Mouse (Mus musculus) limb, embryonic 13.5 days (tissue): ENCODE results near the gene Wnt3. TPM values are rescaled to one million over a fixed set of nuclear protein-coding genes. Genes with fewer than 3 reads are reported as not detected.
A peak's percentile ranks its signal among the peaks of the same experiment; 100 is the strongest.

Source experiments
- ATAC-seq: fragments of 200-750 bp; cut with Nextera tagmentation; 2 replicates; pipeline ENCODE4 v1.8.0; 2017; ENCODE audit warnings: low read depth, moderate number of reproducible peaks, moderate TSS enrichment; ENCODE audit not compliant: low FRiP score
- H3K27ac ChIP-seq: fragments of 300-500 bp; sonication (generic); 2 replicates; pipeline ENCODE4 v1.5.1; 2015; ENCODE audit warnings: inconsistent platforms, mild to moderate bottlenecking, moderate library complexity
- H3K27me3 ChIP-seq: fragments of 300-500 bp; sonication (generic); 2 replicates; pipeline ENCODE4 v1.6.1; 2015; ENCODE audit warnings: mild to moderate bottlenecking, inconsistent platforms
- H3K36me3 ChIP-seq: fragments of 300-500 bp; sonication (generic); 2 replicates; pipeline ENCODE4 v1.6.1; 2015; ENCODE audit warnings: inconsistent platforms, mild to moderate bottlenecking, moderate library complexity
- H3K4me1 ChIP-seq: fragments of 300-500 bp; sonication (generic); 2 replicates; pipeline ENCODE4 v1.6.1; 2015; ENCODE audit warnings: inconsistent platforms
- H3K4me2 ChIP-seq: fragments of 300-500 bp; sonication (generic); replicated peaks from 2 replicates; pipeline ENCODE4 v1.6.1; 2015; ENCODE audit warnings: inconsistent platforms, mild to moderate bottlenecking, moderate library complexity
- H3K4me3 ChIP-seq: fragments of 300-500 bp; sonication (generic); 2 replicates; pipeline ENCODE4 v1.5.1; 2015; ENCODE audit warnings: moderate library complexity, mild to moderate bottlenecking, inconsistent platforms
- H3K9ac ChIP-seq: fragments of 300-500 bp; sonication (generic); 2 replicates; pipeline ENCODE4 v1.6.1; 2015; ENCODE audit warnings: mild to moderate bottlenecking, inconsistent platforms
- H3K9me3 ChIP-seq: fragments of 300-500 bp; sonication (generic); 2 replicates; pipeline ENCODE4 v1.6.1; 2016; ENCODE audit warnings: inconsistent platforms
- WGBS: fragments of 180-500 bp; shearing (Covaris S2); methylation state at CpG from one replicate; pipeline ENCODE4 v1.1.7; 2015; 5-methylcytosine and 5-hydroxymethylcytosine counted together
- polyA plus RNA-seq: library from polyadenylated mRNA; unstranded; fragments of >200 nt; fragmentation: Nextera tagmentation; extraction: Ambion mirVana; gene quantifications from 2 replicates; pipeline ENCODE4 v1.2.1, GENCODE M21; 2015

The Wnt3 gene
- polyA plus RNA-seq, 1 experiment from 2014 or later, result 14.1 TPM

- WGBS, result 76% methylated on average over 7 of the region's 7 CpGs
- no peak for ATAC-seq
These were observed 54.9 kb downstream of the Wnt3 start for GRCm38 (mm10) chr11:103828866-103829265.

DNA sequence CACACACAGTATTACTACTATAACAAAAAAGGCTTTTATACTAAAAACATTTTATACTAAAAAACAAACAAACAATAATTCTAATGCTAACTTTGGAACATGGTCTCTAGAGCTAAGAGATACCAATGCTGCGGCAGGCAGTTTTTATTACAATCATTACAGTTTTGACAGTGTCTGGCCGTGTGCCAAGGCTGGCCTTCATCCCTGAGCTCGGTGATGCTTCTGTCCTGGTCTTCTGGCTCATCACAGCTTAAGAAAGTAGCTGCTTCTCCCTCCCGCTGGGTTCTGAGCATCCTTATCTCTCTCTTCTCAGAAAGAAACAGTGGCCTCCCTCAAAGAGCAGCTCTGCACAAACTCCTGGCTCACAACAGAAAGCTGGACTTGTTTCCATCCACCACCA is 56.0 kb downstream of the Wnt3 start:
- Histone ChIP-seq H3K9me3 (no peaks in the 10 kb centered on the region), H3K27ac (no peak overlapping the region), H3K27me3 (no peaks in the 10 kb centered on the region), H3K4me2 (no peak overlapping the region), H3K4me3 (no peak overlapping the region), H3K4me1 (0 out of 2 replicates have a peak, but pooled peaks cover 4% of the 10 kb centered on the region), H3K9ac (no peak overlapping the region), H3K36me3 (peaks cover 26% of the 10 kb centered on the region)
- no peak for ATAC-seq
- 68% methylated on average over 4 of the region's 4 CpGs for WGBS

More at GRCm38 (mm10) chr11:103828866-103829265, 54.9 kb downstream of the Wnt3 start:
- Histone ChIP-seq H3K4me2 (no peak overlapping the region), H3K9me3 (no peaks in the 10 kb centered on the region), H3K9ac (no peak overlapping the region), H3K4me3 (no peak overlapping the region), H3K27ac (no peak overlapping the region), H3K27me3 (no peaks in the 10 kb centered on the region), H3K36me3 (peaks cover 36% of the 10 kb centered on the region), H3K4me1 (0 out of 2 replicates have a peak, but pooled peaks cover 4% of the 10 kb centered on the region)

DNA sequence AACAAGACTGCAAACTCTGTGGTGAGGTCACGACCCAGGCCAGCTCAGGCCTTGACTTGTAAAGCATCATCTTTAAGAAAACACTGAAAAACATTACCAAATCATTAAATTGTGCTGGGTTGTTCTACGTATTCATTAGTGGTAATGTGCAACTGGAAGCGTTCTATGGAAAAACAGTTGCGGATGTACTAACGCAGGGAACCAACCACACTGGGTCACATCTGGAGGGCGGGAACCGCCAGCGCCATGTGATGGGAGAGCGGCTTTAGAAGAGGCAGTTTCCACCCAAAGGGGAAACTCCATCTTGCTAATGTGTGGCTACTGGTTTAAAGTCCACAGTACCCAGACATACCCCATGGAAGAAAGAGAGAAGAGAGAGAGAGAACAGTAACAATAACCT is 56.5 kb downstream of the Wnt3 start:
- H3K9me3 ChIP-seq, result no peaks in the 10 kb centered on the region
- H3K4me2 ChIP-seq, result no peak overlapping the region
- H3K27me3 ChIP-seq, result no peaks in the 10 kb centered on the region
- H3K4me1 ChIP-seq, result 0 out of 2 replicates have a peak, but pooled peaks cover 4% of the 10 kb centered on the region
- H3K36me3 ChIP-seq, result peaks cover 22% of the 10 kb centered on the region
- no peak overlapping the region for H3K9ac ChIP-seq
- no peak overlapping the region for H3K27ac ChIP-seq
- WGBS, result 79% methylated on average over 9 of the region's 9 CpGs
- no peak for ATAC-seq
- no peak overlapping the region for H3K4me3 ChIP-seq

- no peak overlapping the region for H3K9ac ChIP-seq
- H3K4me2 ChIP-seq, result no peak overlapping the region
- no peaks in the 10 kb centered on the region for H3K9me3 ChIP-seq
- no peaks in the 10 kb centered on the region for H3K27me3 ChIP-seq
- H3K27ac ChIP-seq, result no peak overlapping the region
- H3K36me3 ChIP-seq, result peaks cover 13% of the 10 kb centered on the region
- H3K4me1 ChIP-seq, result 0 out of 2 replicates have a peak, but pooled peaks cover 4% of the 10 kb centered on the region
- no peak overlapping the region for H3K4me3 ChIP-seq
- WGBS, result 81% methylated on average over 3 of the region's 3 CpGs
- ATAC-seq, result no peak
These were observed 57.8 kb downstream of the Wnt3 start for GRCm38 (mm10) chr11:103831766-103832165.

GRCm38 (mm10) chr11:103832331-103832730 is 58.4 kb downstream of the Wnt3 start:
- WGBS, result 83% methylated on average over 4 of the region's 4 CpGs

GRCm38 (mm10) chr11:103838955-103839354 is 65.0 kb downstream of the Wnt3 start:
- H3K27me3 ChIP-seq, result no peaks in the 10 kb centered on the region
- 86% methylated on average over 2 of the region's 2 CpGs for WGBS
- no peak overlapping the region for H3K9ac ChIP-seq
- ATAC-seq, result no peak
- H3K4me3 ChIP-seq, result no peak overlapping the region
- H3K4me1 ChIP-seq, result peaks cover 15% of the 10 kb centered on the region
- no peak overlapping the region for H3K27ac ChIP-seq
- no peaks in the 10 kb centered on the region for H3K9me3 ChIP-seq
- H3K4me2 ChIP-seq, result no peak overlapping the region
- peaks cover 10% of the 10 kb centered on the region for H3K36me3 ChIP-seq

More at GRCm38 (mm10) chr11:103832331-103832730, 58.4 kb downstream of the Wnt3 start:
- Histone ChIP-seq H3K9ac (no peak overlapping the region), H3K27me3 (no peaks in the 10 kb centered on the region), H3K4me3 (no peak overlapping the region), H3K27ac (no peak overlapping the region), H3K4me2 (no peak overlapping the region), H3K36me3 (peaks cover 12% of the 10 kb centered on the region), H3K9me3 (no peaks in the 10 kb centered on the region), H3K4me1 (0 out of 2 replicates have a peak, but pooled peaks cover 4% of the 10 kb centered on the region)
- no peak for ATAC-seq

- ATAC-seq, result no peak; the same call in 1 of the 2 replicates
- Histone ChIP-seq H3K4me1 (peaks cover 15% of the 10 kb centered on the region), H3K9ac (no peak overlapping the region; the same call in 1 of the 2 replicates), H3K9me3 (no peaks in the 10 kb centered on the region), H3K27me3 (no peaks in the 10 kb centered on the region), H3K4me2 (peak overlapping the region; percentile 47), H3K4me3 (no peak overlapping the region), H3K27ac (peak overlapping the region; percentile 39; the same call in 1 of the 2 replicates), H3K36me3 (peaks cover 15% of the 10 kb centered on the region)
- 6% methylated on average over 11 of the region's 11 CpGs for WGBS
These were observed 66.9 kb downstream of the Wnt3 start for GRCm38 (mm10) chr11:103840834-103841233.

GRCm38 (mm10) chr11:103848287-103848686 is 74.3 kb downstream of the Wnt3 start:
- no peaks in the 10 kb centered on the region for H3K27me3 ChIP-seq
- no peak for ATAC-seq
- 0 out of 2 replicates have a peak, but pooled peaks cover under 1% of the 10 kb centered on the region for H3K4me1 ChIP-seq
- H3K27ac ChIP-seq, result no peak overlapping the region
- H3K4me3 ChIP-seq, result no peak overlapping the region
- 91% methylated on average over 11 of the region's 11 CpGs for WGBS
- H3K36me3 ChIP-seq, result peaks cover 21% of the 10 kb centered on the region
- H3K9me3 ChIP-seq, result no peaks in the 10 kb centered on the region
- no peak overlapping the region for H3K4me2 ChIP-seq
- no peak overlapping the region for H3K9ac ChIP-seq

DNA sequence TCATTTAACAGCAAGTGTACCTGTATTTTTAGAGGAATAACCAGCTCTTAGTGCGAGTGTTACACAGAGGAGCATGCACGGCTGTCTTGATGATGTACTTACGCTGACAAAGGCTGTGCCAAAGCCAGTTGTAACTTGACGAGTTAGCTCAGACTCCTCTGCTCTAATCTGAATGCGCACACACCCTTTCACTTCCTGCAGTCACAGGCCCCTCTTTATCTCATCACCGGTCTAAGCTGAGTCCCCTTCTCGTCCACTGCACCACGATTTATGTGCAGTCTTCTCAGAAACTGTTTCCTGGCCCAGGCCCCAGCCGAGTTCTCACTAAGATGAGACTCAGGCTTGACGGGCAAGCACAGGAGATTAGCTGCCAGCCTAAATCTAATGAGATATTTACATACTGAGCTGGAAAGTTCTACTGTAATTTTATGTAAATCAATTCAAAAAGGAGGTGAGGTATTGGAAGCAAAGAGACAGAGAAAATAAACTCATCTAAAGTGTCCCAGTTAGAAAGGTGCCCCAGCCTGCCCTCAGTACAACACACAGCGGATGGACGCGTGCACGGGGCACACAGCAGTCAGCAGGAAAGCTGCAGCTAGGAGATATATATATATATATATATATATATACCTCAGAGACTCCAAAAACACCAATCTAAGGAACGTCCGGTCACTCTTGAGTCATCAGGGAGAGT is 78.8 kb downstream of the Wnt3 start:
- no peak overlapping the region for H3K4me3 ChIP-seq

GRCm38 (mm10) chr11:103853284-103853920 is 79.5 kb downstream of the Wnt3 start:
- H3K36me3 ChIP-seq, result peaks cover 22% of the 10 kb centered on the region
- no peaks in the 10 kb centered on the region for H3K27me3 ChIP-seq
- H3K27ac ChIP-seq, result no peak overlapping the region
- WGBS, result 41% methylated on average over 10 of the region's 10 CpGs
- H3K4me2 ChIP-seq, result no peak overlapping the region
- no peak overlapping the region for H3K9ac ChIP-seq
- no peak for ATAC-seq
- no peaks in the 10 kb centered on the region for H3K9me3 ChIP-seq
- no peak overlapping the region for H3K4me3 ChIP-seq
- 0 out of 2 replicates have a peak, but pooled peaks cover 4% of the 10 kb centered on the region for H3K4me1 ChIP-seq

More for the DNA sequence above, 78.8 kb downstream of the Wnt3 start:
- Histone ChIP-seq H3K27me3 (no peaks in the 10 kb centered on the region), H3K9ac (no peak overlapping the region), H3K4me2 (no peak overlapping the region), H3K4me1 (0 out of 2 replicates have a peak, but pooled peaks cover 4% of the 10 kb centered on the region), H3K36me3 (peaks cover 23% of the 10 kb centered on the region), H3K9me3 (no peaks in the 10 kb centered on the region), H3K27ac (no peak overlapping the region)
- WGBS, result 69% methylated on average over 16 of the region's 16 CpGs
- ATAC-seq, result no peak

DNA sequence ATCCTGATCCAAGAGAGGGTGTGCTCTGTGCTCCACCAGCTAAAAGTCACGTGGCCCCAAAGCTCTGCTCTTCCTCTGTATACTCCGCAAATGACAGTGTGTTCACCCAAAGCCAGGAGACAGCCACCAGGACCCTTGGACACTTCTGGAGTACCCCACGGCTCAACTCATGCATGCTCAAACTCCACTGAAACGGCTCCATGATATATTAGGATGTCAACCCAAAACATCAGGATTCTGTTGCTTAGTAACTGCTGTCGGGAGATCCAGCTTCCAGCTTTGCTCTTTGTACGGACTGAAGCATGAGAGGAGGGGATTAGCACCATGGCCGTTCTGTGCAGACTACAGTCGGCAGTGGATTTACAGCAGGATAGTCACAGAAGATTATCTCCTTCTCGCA is 80.3 kb downstream of the Wnt3 start:
- Histone ChIP-seq H3K4me2 (no peak overlapping the region), H3K9ac (no peak overlapping the region), H3K36me3 (peaks cover 26% of the 10 kb centered on the region), H3K4me1 (0 out of 2 replicates have a peak, but pooled peaks cover 4% of the 10 kb centered on the region), H3K4me3 (no peak overlapping the region), H3K27ac (no peak overlapping the region), H3K27me3 (no peaks in the 10 kb centered on the region), H3K9me3 (no peaks in the 10 kb centered on the region)
- WGBS, result 54% methylated on average over 9 of the region's 9 CpGs
- ATAC-seq, result no peak

DNA sequence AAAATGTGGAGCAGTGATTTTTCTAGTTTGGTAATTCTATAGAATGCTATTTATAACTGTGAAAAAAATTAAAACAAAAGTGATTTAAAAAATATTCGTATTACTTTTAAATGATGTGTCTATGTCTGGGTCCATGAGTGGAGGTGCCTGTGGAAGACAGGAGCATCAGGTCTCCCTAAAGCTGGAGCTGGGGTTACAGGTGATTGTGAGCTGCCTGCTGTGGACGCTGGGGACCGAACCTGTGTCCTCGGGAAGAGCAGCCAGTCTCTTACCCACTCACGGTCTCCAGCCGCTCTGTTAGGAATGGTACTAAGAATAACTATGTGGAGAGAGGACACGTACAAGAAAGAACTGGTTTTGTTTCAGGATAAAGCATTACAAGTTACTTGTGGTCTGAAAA is 82.7 kb downstream of the Wnt3 start:
- Histone ChIP-seq H3K4me1 (0 out of 2 replicates have a peak, but pooled peaks cover 4% of the 10 kb centered on the region), H3K9me3 (no peaks in the 10 kb centered on the region), H3K9ac (no peak overlapping the region), H3K27me3 (no peaks in the 10 kb centered on the region), H3K27ac (no peak overlapping the region), H3K4me3 (no peak overlapping the region), H3K4me2 (no peak overlapping the region), H3K36me3 (peaks cover 37% of the 10 kb centered on the region)
- no peak for ATAC-seq
- WGBS, result 87% methylated on average over 7 of the region's 7 CpGs
